Comparison of ENCODE assay signal across 27 mouse cellular contexts in genomic region chr8:79379971-79380370, GRCm38 (mm10). TPM values are rescaled to one million over a fixed set of nuclear protein-coding genes. Genes with fewer than 3 reads are reported as not detected.
DNase-seq lines count a peak whose midpoint lies in the region; ATAC-seq lines count a peak whose summit lies in the region.
"Had no signal": no experiment of that assay in that cellular context is flagged by ENCODE, and none has a peak within 500 bp of the region (broad histone marks: within the 10 kb centered on the region; RNA-seq: fewer than 3 reads in every experiment).

No protein-coding gene starts in this region.

- ATAC-seq in heart, embryonic 11.5 days (replicated peaks; ENCODE audit: insufficient number of reproducible peaks, low FRiP score, low TSS enrichment) = no peak
- no peak for ATAC-seq in forebrain, embryonic 11.5 days (replicated peaks; ENCODE audit: low FRiP score)
- ATAC-seq: forebrain, embryonic 15.5 days; hindbrain, postnatal 0 days; inflammation-experienced regulatory T-cells, adult 6 months; intestine, embryonic 16.5 days; Patski had no signal

- no peaks in the 10 kb centered on the region for H3K27me3 ChIP-seq in heart, embryonic 11.5 days (ENCODE audit: control insufficient read depth, insufficient read depth, low read length)
- H3K27me3 ChIP-seq in embryonic facial prominence, embryonic 10.5 days (replicated peaks; ENCODE audit: low read depth, poor library complexity, severe bottlenecking) = no peaks in the 10 kb centered on the region
- no peaks in the 10 kb centered on the region for H3K27me3 ChIP-seq in forebrain, embryonic 11.5 days (ENCODE audit: control insufficient read depth, insufficient read depth, low read length)
- H3K27me3 ChIP-seq: CH12.LX; embryonic facial prominence, embryonic 12.5 days; embryonic facial prominence, embryonic 15.5 days; forebrain, embryonic 12.5 days; forebrain, embryonic 15.5 days; Patski had no signal

- peaks cover 41% of the 10 kb centered on the region for H3K4me1 ChIP-seq in heart, embryonic 11.5 days (ENCODE audit: control insufficient read depth, insufficient read depth, low read length)
- H3K4me1 ChIP-seq in embryonic facial prominence, embryonic 10.5 days = peaks cover 68% of the 10 kb centered on the region
- H3K4me1 ChIP-seq in forebrain, embryonic 11.5 days (replicated peaks; ENCODE audit: control insufficient read depth, insufficient read depth, low read length) = peaks cover 14% of the 10 kb centered on the region

- WGBS in heart, embryonic 11.5 days (ENCODE audit: insufficient replicate concordance) = 78% methylated on average over 14 of the region's 14 CpGs
- 62% methylated on average over 14 of the region's 14 CpGs for WGBS in embryonic facial prominence, embryonic 10.5 days
- 81% methylated on average over 14 of the region's 14 CpGs for WGBS in forebrain, embryonic 11.5 days

- no peak overlapping the region for H3K4me2 ChIP-seq in heart, embryonic 11.5 days
- H3K4me2 ChIP-seq in forebrain, embryonic 11.5 days (ENCODE audit: low read depth, low read length, severe bottlenecking) = no peak overlapping the region
- H3K4me2 ChIP-seq: embryonic facial prominence, embryonic 12.5 days; embryonic facial prominence, embryonic 15.5 days; forebrain, embryonic 12.5 days; forebrain, embryonic 15.5 days; hindbrain, embryonic 14.5 days had no signal

- H3K27ac ChIP-seq in heart, embryonic 11.5 days (ENCODE audit: low read depth, low read length) = no peak overlapping the region
- no peak overlapping the region for H3K27ac ChIP-seq in embryonic facial prominence, embryonic 10.5 days (replicated peaks)
- H3K27ac ChIP-seq in forebrain, embryonic 11.5 days (ENCODE audit: low read depth, low read length) = no peak overlapping the region
- H3K27ac ChIP-seq: embryonic facial prominence, embryonic 12.5 days; forebrain, embryonic 12.5 days; forebrain, embryonic 15.5 days; heart, adult 2 months; heart, embryonic 10.5 days; hindbrain, embryonic 14.5 days; hindbrain, postnatal 0 days had no signal

- H3K36me3 ChIP-seq in heart, embryonic 11.5 days (ENCODE audit: control insufficient read depth, insufficient read depth, low read length) = no peaks in the 10 kb centered on the region
- H3K36me3 ChIP-seq in embryonic facial prominence, embryonic 10.5 days (replicated peaks) = peaks cover 10% of the 10 kb centered on the region
- H3K36me3 ChIP-seq in forebrain, embryonic 11.5 days (ENCODE audit: control insufficient read depth, insufficient read depth, low read length) = no peaks in the 10 kb centered on the region
- H3K36me3 ChIP-seq: forebrain, embryonic 12.5 days; forebrain, embryonic 15.5 days; G1E had no signal

- H3K4me3 ChIP-seq in heart, embryonic 11.5 days (ENCODE audit: low read depth, low read length) = no peak overlapping the region
- H3K4me3 ChIP-seq in embryonic facial prominence, embryonic 10.5 days = no peak overlapping the region
- H3K4me3 ChIP-seq in forebrain, embryonic 11.5 days (ENCODE audit: low read depth, low read length) = no peak overlapping the region
- H3K4me3 ChIP-seq: embryonic facial prominence, embryonic 12.5 days; embryonic facial prominence, embryonic 15.5 days; forebrain, embryonic 12.5 days; forebrain, embryonic 15.5 days; heart, adult 2 months; heart, embryonic 10.5 days had no signal

- H3K9me3 ChIP-seq in heart, embryonic 11.5 days (replicated peaks; ENCODE audit: control insufficient read depth, low read length) = no peaks in the 10 kb centered on the region
- H3K9me3 ChIP-seq in embryonic facial prominence, embryonic 10.5 days = no peaks in the 10 kb centered on the region
- no peaks in the 10 kb centered on the region for H3K9me3 ChIP-seq in forebrain, embryonic 11.5 days (ENCODE audit: control insufficient read depth, low read length)
- H3K9me3 ChIP-seq: embryonic facial prominence, embryonic 12.5 days; embryonic facial prominence, embryonic 15.5 days; forebrain, embryonic 12.5 days; forebrain, embryonic 15.5 days; G1E; heart, embryonic 10.5 days had no signal

- H3K9ac ChIP-seq in heart, embryonic 11.5 days (ENCODE audit: low read depth, low read length) = no peak overlapping the region
- H3K9ac ChIP-seq in forebrain, embryonic 11.5 days (ENCODE audit: low read length) = no peak overlapping the region
- H3K9ac ChIP-seq: embryonic facial prominence, embryonic 12.5 days; embryonic facial prominence, embryonic 15.5 days; forebrain, embryonic 12.5 days; forebrain, embryonic 15.5 days; hindbrain, embryonic 14.5 days had no signal

- DNase-seq in heart, adult 11 months = peak; percentile 91
- DNase-seq in kidney, adult 9 months = peak; percentile 31
- DNase-seq in kidney, postnatal 10 days = no peak
- peak; percentile 22 for DNase-seq in embryonic facial prominence, embryonic 10.5 days (ENCODE audit: low spot score)
- DNase-seq in forebrain, embryonic 11.5 days (ENCODE audit: low spot score) = no peak
- DNase-seq: adrenal gland, postnatal 10 days; adrenal gland, postnatal 36 days; B cell, adult 2 months; cerebellum, adult 11 months; cerebellum, adult 2 months; cerebellum, adult 9-11 months; cerebellum, postnatal 25 days; gastrocnemius, postnatal 25 days; heart, adult 2 months had no signal

RNA-seq across cellular contexts. Expression of gene Smad1, which starts 19.3 kb away (rescaled TPM):
- 23.0 and 26.2 TPM in 2 replicates for polyA plus RNA-seq in heart, embryonic 11.5 days (2014; fragmentation: Nextera tagmentation; extraction: Ambion mirVana)
- 41.5 and 42.8 TPM in 2 replicates for polyA plus RNA-seq in embryonic facial prominence, embryonic 10.5 days (2016; fragmentation: Nextera tagmentation; extraction: Ambion mirVana)
- 57.6 and 64.8 TPM in 2 replicates for polyA plus RNA-seq in forebrain, embryonic 11.5 days (2014; fragmentation: Nextera tagmentation; extraction: Ambion mirVana)

Comparison
In these comparisons a context has a peak if more than half of its experiments do, and no peak if none do; other contexts are left out.
1. DNase-seq: peak in heart, adult 11 months (single experiment), kidney, adult 9 months (single experiment) and embryonic facial prominence, embryonic 10.5 days (single experiment); none in kidney, postnatal 10 days (single experiment) and forebrain, embryonic 11.5 days (single experiment).